Mouse (Mus musculus): ENCODE data around the gene Slc3a1.

Slc3a1 gene

DNA sequence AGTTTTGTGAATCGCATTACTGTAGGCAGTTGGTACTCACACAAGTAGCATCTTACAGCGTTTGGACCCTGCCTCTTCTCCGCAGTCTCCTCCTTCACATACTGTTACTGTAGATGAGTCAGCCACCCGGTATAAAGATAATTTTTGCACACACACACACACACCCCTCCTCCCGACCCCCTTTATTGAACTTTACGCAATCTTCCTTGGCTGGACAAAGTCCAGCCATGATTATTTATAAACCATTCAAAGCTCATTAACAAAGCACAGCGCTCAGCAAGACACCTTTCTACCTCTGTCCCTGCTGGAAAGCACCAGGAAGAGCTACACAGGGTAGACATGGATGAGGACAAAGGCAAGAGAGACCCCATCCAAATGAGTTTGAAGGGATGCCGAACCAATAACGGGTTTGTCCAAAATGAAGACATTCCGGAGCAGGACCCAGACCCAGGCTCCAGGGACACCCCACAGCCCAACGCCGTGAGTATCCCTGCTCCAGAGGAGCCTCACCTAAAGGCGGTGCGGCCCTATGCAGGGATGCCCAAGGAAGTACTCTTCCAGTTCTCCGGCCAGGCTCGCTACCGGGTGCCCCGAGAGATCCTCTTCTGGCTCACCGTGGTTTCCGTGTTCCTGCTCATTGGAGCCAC is at the start of gene Slc3a1:
TSS of gene Slc3a1 (plus strand) at position 284 of the 647 bp plus-strand sequence.
- DNase-seq (ENCODE audit: low spot score), result no peak

DNA sequence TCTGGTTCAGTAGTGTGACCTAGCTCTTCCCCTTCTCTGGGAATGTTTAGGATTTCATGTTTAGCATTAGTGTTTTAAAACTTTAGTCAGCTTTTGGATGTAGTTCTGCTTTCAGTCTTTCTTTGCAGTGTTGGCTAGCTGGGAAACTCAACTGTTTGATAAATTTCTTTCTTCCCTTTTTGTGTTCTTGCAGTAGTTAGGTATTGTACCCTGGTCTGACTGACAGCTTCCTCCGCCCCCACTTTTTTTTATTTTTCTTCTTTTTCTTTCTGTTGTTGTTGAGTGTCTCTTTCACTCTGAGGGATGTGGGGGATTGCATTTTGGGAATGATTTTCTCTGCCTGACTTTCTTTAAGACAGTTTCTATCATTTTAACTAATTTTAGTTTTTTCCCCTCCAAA is 46.5 kb upstream of the Slc3a1 start:
- no peak for DNase-seq (ENCODE audit: low spot score)

DNA sequence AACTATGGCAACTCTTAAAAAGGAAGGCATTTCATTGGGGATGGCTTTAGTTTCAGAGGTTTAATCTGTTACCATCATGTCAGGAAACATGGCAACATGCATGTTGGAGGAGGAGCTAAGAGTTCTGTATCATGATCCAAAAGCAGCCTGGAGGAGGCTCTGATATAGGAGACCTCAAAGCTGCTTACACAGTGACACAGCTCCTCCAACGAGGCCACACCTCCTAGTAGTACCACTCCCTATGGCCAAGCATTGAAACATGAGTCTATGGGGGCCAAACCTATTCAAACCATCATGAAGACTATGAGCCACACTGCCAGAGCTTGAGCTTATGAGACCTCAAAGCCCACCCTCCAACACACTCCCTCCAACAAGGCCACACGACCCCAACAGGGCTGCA is 45.4 kb upstream of the Slc3a1 start:
- no peak for DNase-seq (ENCODE audit: low spot score)

DNA sequence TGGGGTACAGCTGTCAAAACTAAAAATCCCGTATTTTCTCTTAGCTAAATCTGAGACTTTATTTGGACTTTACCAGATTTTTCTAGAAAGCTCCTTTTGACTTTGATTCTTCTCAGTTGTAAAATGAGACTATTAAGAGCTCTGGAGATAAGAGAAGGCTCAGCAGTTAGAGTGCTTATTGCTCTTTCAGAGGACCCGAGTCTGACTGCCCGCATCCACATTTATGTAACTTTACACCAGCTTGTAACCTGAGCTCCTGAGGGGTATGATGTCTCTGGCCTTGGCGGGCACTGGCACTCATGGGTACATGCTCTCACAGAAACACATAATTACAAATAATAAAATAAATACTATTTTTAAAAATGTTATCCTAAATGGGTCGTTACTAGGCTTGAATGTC is 41.8 kb upstream of the Slc3a1 start:
- DNase-seq (ENCODE audit: low spot score), result no peak

DNA sequence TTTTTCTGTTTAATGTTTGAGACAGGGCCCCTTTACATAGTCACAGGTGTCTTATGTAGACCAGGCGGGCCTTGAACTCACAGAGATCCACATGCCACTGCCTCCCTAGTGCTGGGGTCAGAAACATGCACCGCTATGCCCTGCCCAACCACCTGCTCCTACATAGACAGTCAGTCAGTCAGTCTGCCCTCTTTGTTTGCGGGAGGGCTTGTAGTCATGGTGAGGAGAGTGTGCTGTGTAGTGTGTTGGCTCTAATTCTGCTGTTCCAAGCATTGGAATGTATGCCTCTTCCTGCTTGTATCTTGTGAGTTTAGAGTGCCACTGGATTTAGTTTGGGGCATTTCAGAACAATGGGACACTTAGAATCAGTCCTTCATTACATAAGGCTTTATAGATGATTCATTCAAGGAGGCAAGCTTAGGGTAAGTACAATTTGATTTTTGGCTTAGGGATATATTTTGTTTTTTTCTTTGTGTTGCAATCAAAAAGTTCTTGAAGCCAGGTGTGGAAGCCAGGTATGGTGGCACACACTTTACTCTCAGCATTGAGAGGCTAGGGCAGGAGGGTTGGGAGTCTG is 40.3 kb upstream of the Slc3a1 start:
- DNase-seq (ENCODE audit: low spot score), result no peak

DNA sequence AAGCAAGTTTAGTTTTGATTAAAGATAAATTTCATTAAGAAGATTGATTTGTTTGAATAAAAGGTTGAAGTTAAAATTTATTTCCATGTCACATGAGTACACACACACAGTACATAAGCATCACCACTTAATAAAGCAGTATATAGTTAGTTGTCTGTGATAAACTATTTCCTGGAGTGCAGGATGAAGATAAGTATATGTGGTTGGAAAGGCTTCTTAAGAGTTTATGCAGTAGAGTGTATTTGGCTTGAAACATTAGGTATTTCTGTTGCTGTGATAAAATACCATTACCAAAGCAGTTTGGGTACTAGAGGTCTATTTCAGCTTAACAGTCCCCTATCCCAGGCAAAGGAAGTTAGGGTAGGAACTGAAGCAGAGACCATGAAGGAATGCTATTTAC is 39.7 kb upstream of the Slc3a1 start:
- DNase-seq (ENCODE audit: low spot score), result no peak

DNA sequence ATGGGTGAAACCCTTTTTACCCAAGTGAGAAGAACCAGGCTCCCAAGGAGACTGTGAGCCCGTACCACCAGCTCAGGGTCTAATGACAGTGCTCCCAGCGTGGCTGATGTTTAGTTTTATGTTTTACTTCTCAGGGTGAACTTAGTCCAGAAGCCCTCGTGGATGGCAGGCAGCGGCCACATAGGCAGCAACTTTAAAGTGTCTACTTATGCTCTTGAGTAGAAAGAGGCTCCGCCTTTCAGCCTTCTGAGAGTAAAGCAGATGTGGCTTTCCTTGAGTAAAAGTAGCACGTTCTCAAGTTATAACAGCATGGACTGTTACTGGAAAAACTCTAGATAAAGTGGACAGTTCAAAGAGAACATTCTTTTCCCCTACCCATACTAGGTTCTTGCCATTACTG is 32.3 kb upstream of the Slc3a1 start:
- no peak for DNase-seq (ENCODE audit: low spot score)

DNA sequence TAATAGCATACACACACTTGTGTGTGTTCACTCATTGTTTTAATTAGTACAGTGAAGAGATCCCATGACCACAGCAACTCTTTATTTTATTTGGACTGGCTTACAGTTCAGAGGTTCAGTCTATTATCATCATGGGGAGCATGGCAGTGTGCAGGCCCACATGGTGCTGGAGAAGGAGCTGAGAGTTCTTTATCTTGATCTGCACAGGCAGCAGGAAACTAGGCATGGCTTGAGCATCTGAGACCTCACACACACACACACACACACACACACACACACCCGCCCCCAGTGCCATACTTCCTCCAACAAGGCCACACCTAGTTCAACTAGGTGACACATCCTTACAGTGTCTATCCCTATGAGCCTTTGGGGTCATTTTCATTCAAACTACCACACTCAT is 30.5 kb upstream of the Slc3a1 start:
- no peak for DNase-seq (ENCODE audit: low spot score)

DNA sequence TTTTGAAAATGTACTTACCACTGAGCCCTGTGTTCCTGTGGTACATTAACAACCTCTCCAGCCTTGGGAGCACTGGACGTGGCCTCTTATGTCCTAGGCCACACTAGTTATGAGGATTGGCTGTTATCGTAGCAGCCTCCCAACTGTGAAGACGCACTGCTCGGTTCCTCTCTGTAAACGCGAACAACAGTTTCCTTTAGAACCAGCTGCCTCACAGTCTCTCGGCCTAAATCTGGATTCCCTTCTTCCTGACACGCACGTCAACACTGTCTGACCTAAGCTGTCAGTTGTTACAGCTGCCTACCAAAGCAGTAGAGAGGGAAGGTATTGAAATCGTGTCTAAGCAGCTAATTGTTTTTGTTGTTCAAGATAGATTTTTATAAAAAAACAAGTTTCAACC is 28.5 kb upstream of the Slc3a1 start:
- no peak for DNase-seq (ENCODE audit: low spot score)

DNA sequence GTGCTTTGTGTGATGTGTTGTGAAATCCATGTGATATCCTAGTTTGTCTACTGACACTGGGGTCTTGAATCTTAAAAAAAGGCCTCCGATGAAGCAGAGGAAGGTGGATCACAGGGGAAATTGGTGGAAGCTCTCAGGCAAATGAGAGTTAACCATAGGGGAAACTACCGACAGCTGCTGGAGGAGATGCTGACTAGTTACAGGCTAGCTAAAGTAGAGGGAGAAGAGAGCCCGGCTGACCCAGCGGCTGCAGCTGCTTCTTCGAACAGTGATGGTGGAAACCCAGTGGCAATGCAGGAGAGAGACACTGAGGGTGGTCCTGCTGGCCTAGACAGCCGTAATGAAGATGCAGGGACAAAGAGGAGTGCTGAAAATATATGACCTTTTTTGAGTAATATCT is 14.7 kb upstream of the Slc3a1 start:
- no peak for DNase-seq (ENCODE audit: low spot score)

DNA sequence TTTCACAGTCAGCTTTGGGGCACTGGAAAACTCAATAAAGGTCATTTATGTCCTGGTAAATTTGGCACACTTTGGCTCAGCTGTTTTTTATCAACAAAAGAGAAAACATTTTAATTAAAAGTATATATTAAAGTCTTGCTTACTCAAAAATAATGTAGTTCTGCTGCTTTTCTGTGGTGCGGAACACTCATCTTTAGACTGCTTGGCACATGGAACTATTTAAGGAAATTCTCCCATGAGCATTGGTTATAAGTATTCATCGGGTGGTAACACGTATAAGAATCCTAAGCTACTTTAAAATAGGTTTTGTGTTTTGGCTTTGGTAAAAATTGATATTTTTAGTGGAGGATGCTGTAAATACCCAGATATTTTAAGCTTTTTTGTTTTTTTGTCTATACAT is 13.5 kb upstream of the Slc3a1 start:
- no peak for DNase-seq (ENCODE audit: low spot score)

DNA sequence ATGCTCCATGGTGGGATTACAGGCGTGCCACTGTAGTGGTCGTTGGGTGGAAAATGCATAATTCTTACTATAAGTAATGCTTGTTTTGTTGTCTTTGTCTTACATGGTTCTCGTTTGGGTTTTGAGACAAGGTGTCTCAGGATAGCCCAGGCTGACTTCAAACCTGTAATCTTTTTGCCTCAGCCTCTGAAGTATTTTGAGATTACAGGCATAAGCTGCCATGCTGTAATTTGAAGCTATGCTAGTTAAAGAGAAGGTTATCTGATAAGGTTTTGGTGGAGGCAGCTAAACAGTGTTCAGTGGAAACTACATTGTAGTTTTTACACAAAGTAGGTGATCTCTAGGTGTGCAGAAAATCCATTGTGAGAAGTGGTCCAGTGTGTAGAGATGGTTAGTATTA is 9.8 kb upstream of the Slc3a1 start:
- DNase-seq (ENCODE audit: low spot score), result no peak

DNA sequence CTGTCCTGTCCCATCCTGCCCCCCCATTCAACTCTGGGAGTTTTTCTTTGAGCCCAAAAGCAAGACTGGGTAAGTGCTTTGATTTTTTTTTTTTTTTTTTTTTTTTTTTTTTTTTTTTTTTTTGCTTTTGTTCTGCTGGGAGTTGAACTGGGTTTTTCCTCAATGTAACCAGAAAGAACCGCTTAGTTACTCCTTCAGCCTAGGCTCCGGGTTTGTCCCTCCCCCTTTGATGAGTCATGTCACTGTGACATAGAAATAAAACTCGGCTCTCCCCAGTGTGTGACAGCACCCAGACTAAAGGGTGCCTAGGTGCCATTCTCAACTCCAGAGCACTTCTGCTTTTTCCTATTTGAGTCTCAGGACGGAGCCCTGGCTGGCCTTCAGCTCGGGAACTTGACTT is 9.4 kb upstream of the Slc3a1 start:
- DNase-seq (ENCODE audit: low spot score), result no peak

DNA sequence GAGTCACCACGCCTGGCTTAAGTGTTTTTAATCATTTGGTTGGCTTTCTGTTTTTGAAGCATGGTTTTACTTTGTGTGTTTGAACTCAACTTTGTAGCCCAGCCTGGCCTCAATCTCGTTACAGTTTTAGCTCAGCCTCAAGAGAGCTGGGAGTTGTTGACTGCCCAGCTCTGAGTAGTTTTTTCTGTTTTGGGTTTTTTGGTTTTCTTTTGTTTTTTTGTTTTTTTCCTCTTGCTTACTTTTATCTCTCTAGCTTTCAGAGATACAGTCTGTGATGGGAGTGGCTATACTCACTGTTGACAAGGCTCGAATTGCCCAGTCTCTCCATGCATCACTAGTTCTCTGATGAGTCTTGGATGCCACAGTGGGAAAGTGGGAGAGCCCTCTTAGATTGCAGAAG is 7.8 kb upstream of the Slc3a1 start:
- DNase-seq (ENCODE audit: low spot score), result no peak

DNA sequence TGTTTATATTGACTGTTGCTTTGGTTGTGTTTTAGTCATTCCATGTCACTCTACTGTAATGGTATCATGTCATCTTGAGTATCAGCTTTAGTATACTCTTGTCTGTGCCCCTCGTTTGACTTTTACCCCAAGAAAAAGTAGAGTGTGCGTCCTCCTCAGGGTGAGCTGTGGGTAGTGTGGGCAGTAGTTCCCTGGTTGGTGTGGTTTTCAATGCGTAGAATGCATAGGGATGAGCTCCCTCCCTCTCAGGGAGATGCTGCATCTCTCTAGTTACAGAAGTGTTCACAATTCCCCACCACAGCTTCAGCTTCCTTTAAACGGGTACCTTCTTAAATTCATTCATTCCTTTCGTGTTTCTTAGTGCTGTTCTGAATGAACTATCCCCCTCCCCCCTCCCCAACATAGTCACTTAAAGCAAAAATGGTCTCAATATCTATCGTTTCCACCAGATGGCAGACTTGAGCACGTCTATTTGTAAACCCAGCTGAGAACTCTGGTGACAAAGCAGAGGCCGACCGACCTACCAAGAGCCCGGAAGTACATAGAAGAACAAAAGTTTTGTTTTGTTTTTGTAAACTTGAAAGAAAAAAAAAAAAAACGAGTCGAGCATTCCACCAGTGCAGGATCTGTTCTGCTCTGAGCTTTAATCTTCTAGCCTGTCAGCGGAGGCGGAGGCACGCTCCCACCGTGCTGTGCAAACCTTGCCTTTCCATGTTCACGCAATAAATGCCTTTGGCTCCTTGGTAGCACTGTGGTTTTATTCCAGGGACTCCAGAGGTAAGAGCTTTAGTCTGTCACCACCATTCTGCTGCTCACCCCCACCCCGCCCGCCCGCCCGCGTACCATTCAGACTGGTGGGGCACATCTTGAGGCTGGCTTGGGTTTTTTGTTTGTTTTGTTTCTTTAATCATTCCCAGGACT is 4.7 kb upstream of the Slc3a1 start:
- DNase-seq (ENCODE audit: low spot score), result no peak

DNA sequence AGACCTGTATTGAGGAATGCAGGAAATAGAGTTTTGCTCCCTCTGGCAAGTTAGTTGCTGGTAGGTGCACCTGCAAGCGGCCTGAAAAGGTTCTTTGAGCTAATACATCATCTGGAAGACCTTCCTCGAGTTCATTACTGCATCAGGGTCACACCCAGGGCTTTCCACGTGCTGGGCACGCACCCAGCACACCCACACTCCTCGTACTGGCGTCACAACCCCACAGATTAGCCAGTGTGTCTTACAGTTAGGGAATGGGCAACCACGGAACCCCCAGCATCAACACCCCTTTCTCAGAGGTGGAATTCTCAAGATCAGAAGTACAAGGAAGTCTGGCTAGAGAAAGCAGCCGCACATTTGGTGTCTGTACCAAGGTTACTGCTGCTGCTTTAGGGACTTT is 3.9 kb upstream of the Slc3a1 start:
- no peak for DNase-seq (ENCODE audit: low spot score)

DNA sequence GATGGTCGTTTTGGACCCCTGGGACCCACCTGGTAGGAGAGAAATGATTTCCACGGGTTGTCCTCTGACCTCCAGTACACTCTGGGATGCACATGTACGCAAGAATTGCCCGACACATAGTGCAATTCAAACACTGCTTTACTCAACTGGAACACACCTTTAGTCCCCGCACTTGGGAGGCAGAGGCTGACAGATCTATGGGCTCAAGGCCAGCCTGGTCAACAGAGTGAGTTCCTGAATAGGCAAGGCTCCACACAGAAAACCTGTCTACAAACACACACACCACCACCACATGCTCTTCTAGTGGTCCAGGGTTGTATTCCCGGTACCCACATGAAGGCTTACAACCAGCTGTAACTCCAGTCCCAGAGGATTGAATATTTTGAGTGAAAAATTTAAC is 3.0 kb upstream of the Slc3a1 start:
- DNase-seq (ENCODE audit: low spot score), result no peak

DNA sequence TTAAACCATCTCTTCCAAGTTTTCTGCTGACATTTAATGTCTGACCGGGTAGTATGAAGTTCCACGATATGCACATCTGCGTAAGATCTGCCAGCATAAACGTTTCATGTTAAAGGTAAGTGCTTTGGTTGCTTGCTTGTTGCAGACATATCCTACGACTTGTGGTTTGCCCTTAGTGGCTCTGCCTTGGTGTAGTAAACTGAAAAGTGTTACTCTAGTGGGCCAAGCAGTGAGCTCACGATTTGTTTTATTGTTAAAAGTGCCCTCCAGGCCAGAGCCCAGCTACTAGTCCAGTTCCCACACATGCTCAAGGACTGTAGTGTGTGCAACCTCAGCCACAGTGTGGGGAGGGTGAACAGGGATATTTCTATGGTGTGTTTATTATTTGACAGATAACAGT is 1.7 kb upstream of the Slc3a1 start:
- no peak for DNase-seq (ENCODE audit: low spot score)

DNA sequence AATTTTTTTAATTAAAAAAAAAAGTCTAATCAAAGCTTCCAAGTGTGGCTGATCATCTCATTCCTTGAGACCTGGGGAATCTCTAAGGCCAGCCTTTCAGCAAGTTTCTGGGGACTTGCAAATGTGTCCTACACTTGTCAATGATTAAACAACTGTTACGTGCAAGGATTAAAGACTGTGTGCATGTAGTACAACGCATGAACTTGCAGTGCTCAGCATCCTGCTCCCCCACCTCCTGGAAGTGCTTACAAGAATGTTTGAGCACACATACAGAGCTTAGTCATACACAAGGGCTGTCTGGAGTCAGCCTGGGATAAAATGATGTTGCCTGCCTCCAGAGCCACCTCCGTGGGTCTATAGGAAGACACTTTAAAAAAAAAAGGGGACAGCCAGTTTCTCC is 929 bp upstream of the Slc3a1 start:
- DNase-seq (ENCODE audit: low spot score), result no peak

DNA sequence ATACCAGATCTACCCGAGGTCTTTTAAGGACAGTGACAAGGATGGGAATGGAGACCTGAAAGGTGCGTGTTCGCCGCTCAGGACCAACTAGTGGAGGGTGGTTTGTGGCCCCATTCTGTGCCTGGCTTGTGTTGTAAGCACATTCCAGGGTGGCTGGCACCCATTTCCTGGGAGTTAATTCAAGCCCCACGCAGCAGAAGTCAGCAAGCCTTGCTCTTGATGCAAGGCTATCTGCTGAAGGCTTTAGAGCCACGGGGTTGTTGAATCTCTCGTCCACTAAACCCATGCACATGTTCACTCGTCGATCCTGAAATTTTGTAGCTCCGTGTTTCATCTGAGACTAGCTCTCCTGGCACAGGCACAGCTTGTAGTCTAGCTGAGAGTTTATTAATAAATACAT is 621 bp downstream of the Slc3a1 start:
- no peak for DNase-seq (ENCODE audit: low spot score)

DNA sequence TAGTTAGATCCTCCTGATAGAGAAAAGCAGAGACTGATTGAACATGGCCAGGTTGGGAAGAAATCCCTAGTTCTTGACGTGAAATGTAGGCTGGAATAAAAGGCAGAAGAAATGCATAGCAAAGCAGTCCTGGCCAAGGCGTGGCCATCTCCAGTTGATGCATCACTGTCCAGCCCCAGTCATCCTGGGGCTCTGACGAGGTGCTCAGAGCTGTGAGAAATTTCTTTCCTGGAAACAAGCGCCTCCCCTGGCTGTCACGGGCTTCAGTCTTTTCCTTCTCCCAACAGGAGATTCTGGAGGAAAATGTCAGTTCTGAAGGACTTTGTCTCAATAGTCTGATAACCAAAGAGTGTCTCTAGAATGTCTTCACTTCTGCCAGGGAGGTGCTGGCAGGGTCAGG is 2.5 kb downstream of the Slc3a1 start:
- no peak for DNase-seq (ENCODE audit: low spot score)

DNA sequence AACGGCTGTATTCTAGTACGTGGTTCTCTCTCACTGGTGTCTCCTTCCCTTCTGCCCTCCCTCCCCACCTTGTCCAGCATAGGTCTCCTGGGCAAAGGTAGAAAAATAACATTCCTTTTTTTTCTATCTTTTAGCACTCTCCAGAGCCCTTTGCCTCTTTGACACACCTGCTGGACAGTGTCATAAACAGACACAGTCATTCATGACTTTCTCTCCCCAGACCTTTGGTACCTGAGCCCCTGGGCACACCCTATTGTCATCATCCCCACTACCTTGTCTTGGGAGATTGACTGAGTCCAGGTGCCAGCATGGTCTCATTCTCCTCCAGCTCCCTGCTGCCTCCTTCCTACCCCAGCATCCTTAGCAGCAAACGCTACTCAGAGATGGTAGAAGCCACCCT is 4.9 kb downstream of the Slc3a1 start:
- no peak for DNase-seq (ENCODE audit: low spot score)

DNA sequence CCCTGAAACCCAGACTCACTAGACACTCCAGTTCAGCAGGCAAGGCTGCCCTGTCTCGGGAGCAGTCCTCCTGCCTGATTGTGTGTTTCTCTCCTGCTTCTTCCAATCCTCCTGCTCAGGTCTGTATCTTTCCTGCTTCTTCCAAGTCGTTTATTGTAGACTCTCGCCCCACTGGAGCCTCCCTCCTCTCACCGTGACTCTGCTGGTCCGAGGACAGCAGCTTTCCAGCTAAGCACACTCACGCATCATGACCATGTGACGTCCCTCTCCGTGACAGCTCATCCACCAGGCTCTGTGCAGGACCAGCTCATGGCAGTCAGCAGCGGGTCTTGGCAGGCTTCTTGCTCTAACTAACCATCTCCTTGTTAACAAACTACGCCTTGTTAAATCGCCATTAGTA is 5.9 kb downstream of the Slc3a1 start:
- no peak for DNase-seq (ENCODE audit: low spot score)

All from ovary, adult 18-20 months (tissue).